Mouse (Mus musculus): ENCODE data around the gene Gnl2.

GRCm38 (mm10) chr4:124984871-124985670 is 31.3 kb upstream of the Gnl2 start:
- no peak for TF ChIP-seq KAT2A (conservative IDR thresholded peaks at IDR 0.05; ENCODE audit: low read depth, low read length)
- TF ChIP-seq CTCF (IDR thresholded peaks at IDR 0.05 in 2 of 3, conservative IDR thresholded peaks at IDR 0.05 in 1 of 3; ENCODE audit: control insufficient read depth in 1 of 3, insufficient read depth in 1 of 3, low read depth in 2 of 3, low read length in 3 of 3, poor library complexity in 1 of 3, severe bottlenecking in 1 of 3) = no peak
- no peak for TF ChIP-seq UBTF (IDR thresholded peaks at IDR 0.05; ENCODE audit: borderline replicate concordance, insufficient read depth, low read depth, low read length)
- TF ChIP-seq HCFC1 (IDR thresholded peaks at IDR 0.05; ENCODE audit: low read depth, low read length) = no peak
- no peak for TF ChIP-seq ETS1 (IDR thresholded peaks at IDR 0.05; ENCODE audit: low read depth, low read length)
- TF ChIP-seq POLR2A (IDR thresholded peaks at IDR 0.05; ENCODE audit: control insufficient read depth in 1 of 2, insufficient read depth in 1 of 2, low read depth in 1 of 2, low read length in 2 of 2, poor library complexity in 1 of 2) = no peak
- no peak for TF ChIP-seq GATA1 (IDR thresholded peaks at IDR 0.05; ENCODE audit: low read depth, low read length)
- TF ChIP-seq RAD21 (IDR thresholded peaks at IDR 0.05; ENCODE audit: low read depth, low read length) = no peak
- no peak for TF ChIP-seq TAL1 (IDR thresholded peaks at IDR 0.05; ENCODE audit: low read length)
- TF ChIP-seq E2F4 (IDR thresholded peaks at IDR 0.05; ENCODE audit: borderline replicate concordance, low read depth, low read length) = no peak
